Mouse (Mus musculus): Measurements from ENCODE around the gene Mfsd12. TPM values are rescaled to one million over a fixed set of nuclear protein-coding genes. Genes with fewer than 3 reads are reported as not detected.

Gene Mfsd12
- polyA plus RNA-seq, 1 experiment = 33.1 TPM

DNA sequence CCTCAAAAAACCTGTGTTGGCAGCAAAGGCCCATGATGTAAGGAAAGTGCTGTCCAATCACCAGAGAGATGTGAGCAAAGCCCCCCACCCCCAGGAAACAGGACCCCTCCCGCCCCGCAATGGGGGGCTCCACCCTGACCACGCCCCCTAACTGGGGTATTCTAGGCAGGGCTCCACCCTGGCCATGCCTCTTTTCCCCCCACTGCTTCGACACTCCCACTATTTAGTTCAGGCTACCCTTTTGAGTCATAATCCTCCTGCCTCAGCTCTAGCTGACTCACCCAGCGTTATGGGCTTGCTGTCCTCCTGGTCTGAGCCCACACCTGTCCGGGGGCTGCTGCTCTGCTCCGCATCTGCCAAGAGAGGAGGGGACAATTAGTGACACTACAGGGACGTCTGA is 52.0 kb downstream of the Mfsd12 start:
- Histone ChIP-seq H3K27me3 (ENCODE audit: control insufficient read depth, insufficient read depth, low read length) (no peaks in the 10 kb centered on the region), H3K4me3 (ENCODE audit: control insufficient read depth, low read depth, low read length) (peak overlapping the region; percentile 53), H3K36me3 (ENCODE audit: control insufficient read depth, insufficient read depth, low read length) (no peaks in the 10 kb centered on the region), H3K4me1 (ENCODE audit: control insufficient read depth, insufficient read depth, low read length) (peaks cover 22% of the 10 kb centered on the region), H3K27ac (ENCODE audit: control insufficient read depth, insufficient read depth, low read depth, low read length) (no peak overlapping the region)
- TF ChIP-seq CTCF (IDR thresholded peaks at IDR 0.05; ENCODE audit: control insufficient read depth, insufficient read depth, insufficient replicate concordance, low read depth, low read length) (no peak), POLR2A (IDR thresholded peaks at IDR 0.05; ENCODE audit: control insufficient read depth, low read depth, low read length) (no peak)

DNA sequence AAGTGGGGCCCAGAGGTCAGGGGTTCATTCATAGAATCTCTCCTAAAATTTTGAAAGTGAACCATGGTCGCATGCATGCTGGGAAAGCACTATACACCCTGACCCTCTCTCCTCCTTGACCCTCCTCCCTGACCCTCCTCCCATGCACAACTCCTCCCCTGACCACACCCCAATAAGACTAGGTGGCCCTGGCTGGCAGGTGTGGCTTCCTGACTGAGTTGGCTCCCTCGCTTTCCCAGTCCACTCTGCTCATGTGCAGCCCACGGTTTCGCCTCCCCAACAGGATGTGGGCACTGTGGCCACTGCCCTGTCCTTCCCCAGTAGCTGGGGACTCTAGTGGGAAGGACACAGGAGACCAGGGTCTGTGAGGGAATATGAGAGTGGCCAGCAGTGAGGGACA is 53.1 kb downstream of the Mfsd12 start:
- Histone ChIP-seq H3K36me3 (ENCODE audit: control insufficient read depth, insufficient read depth, low read length) (no peaks in the 10 kb centered on the region), H3K4me3 (ENCODE audit: control insufficient read depth, low read depth, low read length) (peak overlapping the region; percentile 53), H3K27ac (ENCODE audit: control insufficient read depth, insufficient read depth, low read depth, low read length) (no peak overlapping the region), H3K27me3 (ENCODE audit: control insufficient read depth, insufficient read depth, low read length) (no peaks in the 10 kb centered on the region), H3K4me1 (ENCODE audit: control insufficient read depth, insufficient read depth, low read length) (peaks cover 26% of the 10 kb centered on the region)
- TF ChIP-seq POLR2A (IDR thresholded peaks at IDR 0.05; ENCODE audit: control insufficient read depth, low read depth, low read length) (no peak), CTCF (IDR thresholded peaks at IDR 0.05; ENCODE audit: control insufficient read depth, insufficient read depth, insufficient replicate concordance, low read depth, low read length) (no peak)

GRCm38 (mm10) chr10:81410981-81411380 is 53.7 kb downstream of the Mfsd12 start:
- TF ChIP-seq CTCF (IDR thresholded peaks at IDR 0.05; ENCODE audit: control insufficient read depth, insufficient read depth, insufficient replicate concordance, low read depth, low read length) = no peak
- TF ChIP-seq POLR2A (IDR thresholded peaks at IDR 0.05; ENCODE audit: control insufficient read depth, low read depth, low read length) = no peak
- Histone ChIP-seq H3K4me3 (ENCODE audit: control insufficient read depth, low read depth, low read length) (no peak overlapping the region), H3K27ac (ENCODE audit: control insufficient read depth, insufficient read depth, low read depth, low read length) (peak overlapping the region; percentile 7; the same call in 1 of the 2 replicates)

DNA sequence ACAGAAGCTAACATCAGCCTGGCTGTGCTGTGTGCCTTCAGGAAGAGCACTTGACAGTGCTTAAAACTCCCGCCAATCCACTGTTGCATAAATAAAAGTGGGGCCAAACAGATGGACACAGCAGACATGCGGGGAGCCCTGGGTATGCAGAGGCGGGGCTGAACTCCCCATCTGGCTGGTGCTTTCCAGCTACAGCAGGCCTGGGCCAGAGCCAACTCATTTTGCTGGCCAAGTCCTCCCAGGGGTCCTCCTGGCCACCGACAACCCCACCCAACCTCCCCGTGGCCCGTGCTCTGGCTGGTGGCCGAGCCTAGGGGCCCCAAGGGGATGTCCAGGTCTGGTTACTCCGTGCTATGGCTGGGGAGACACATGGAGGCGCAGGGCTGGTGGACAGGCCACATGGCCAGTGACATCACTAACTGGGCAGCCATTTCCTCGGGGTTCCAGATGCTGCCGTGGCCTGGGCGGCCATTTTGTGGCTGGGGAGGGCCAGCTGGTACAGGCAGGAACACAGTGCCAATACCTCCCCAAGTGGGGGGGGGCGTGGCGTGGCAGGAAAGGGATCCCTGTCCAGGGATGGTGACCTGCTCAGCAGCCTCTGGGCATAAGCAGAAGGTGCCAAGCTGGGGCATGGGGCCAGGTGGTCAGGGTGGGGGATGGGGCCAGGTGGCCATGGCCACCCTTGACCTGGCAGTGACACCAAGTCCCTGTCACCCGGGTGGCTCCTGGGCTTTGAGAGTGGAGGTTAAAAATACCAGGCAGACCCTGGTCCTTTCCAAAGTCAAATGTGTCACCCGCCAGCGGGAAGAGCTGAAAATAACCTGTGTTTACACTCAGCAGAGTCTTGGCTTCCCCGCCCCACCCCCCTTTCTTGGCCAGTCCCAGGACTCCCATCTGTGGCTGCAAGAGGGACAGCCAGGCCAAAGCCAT is 54.4 kb downstream of the Mfsd12 start:
- Histone ChIP-seq H3K27me3 (ENCODE audit: control insufficient read depth, insufficient read depth, low read length) (no peaks in the 10 kb centered on the region), H3K4me1 (ENCODE audit: control insufficient read depth, insufficient read depth, low read length) (peaks cover 39% of the 10 kb centered on the region), H3K4me3 (ENCODE audit: control insufficient read depth, low read depth, low read length) (no peak overlapping the region), H3K27ac (ENCODE audit: control insufficient read depth, insufficient read depth, low read depth, low read length) (peak overlapping the region; percentile 77), H3K36me3 (ENCODE audit: control insufficient read depth, insufficient read depth, low read length) (no peaks in the 10 kb centered on the region)
- no peak; the same call in 1 of the 2 replicates for TF ChIP-seq POLR2A (IDR thresholded peaks at IDR 0.05; ENCODE audit: control insufficient read depth, low read depth, low read length)
- no peak for TF ChIP-seq CTCF (IDR thresholded peaks at IDR 0.05; ENCODE audit: control insufficient read depth, insufficient read depth, insufficient replicate concordance, low read depth, low read length)

More at GRCm38 (mm10) chr10:81410981-81411380, 53.7 kb downstream of the Mfsd12 start:
- Histone ChIP-seq H3K36me3 (ENCODE audit: control insufficient read depth, insufficient read depth, low read length) (no peaks in the 10 kb centered on the region), H3K27me3 (ENCODE audit: control insufficient read depth, insufficient read depth, low read length) (no peaks in the 10 kb centered on the region), H3K4me1 (ENCODE audit: control insufficient read depth, insufficient read depth, low read length) (peaks cover 32% of the 10 kb centered on the region)

DNA sequence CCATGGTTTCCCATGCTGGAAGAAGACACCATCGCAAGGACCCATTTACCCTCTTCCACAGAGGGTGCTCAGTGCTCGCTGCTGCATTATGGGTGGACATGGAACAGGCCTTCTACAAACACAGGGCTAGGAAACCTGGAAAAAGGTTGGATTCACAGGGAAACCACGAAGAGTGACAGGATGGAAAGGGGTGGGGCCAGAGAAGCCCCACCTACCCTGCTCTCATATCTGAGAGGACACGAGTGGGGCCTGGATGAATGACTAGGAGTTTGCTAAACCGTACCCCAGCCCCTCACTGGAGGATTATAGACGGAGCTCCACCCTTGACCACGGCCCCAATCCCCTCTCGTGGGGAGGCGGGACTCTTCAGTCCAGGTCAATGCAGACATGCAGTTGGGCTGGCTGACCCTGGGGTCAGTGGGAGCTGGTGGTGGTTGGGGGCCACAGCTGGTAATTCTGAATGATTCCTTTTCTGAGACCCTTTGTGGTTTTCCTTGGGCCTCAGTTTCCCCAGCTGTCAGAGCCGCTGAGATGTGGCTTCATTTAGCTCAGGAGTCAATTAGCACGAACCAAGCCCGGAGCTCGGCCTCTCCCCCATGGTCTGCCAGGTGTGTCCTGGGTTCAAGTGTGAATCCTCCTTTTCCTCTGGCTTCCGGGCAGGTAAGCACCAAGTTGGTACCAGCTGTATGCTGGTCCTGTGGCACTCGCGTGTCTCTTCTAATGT is 55.5 kb downstream of the Mfsd12 start:
- Histone ChIP-seq H3K36me3 (ENCODE audit: control insufficient read depth, insufficient read depth, low read length) (no peaks in the 10 kb centered on the region), H3K4me1 (ENCODE audit: control insufficient read depth, insufficient read depth, low read length) (peaks cover 43% of the 10 kb centered on the region), H3K27me3 (ENCODE audit: control insufficient read depth, insufficient read depth, low read length) (no peaks in the 10 kb centered on the region), H3K27ac (ENCODE audit: control insufficient read depth, insufficient read depth, low read depth, low read length) (peak overlapping the region; percentile 77), H3K4me3 (ENCODE audit: control insufficient read depth, low read depth, low read length) (no peak overlapping the region)
- TF ChIP-seq POLR2A (IDR thresholded peaks at IDR 0.05; ENCODE audit: control insufficient read depth, low read depth, low read length) = no peak
- no peak for TF ChIP-seq CTCF (IDR thresholded peaks at IDR 0.05; ENCODE audit: control insufficient read depth, insufficient read depth, insufficient replicate concordance, low read depth, low read length)

GRCm38 (mm10) chr10:81413310-81414261 is 56.3 kb downstream of the Mfsd12 start:
- Histone ChIP-seq H3K27ac (ENCODE audit: control insufficient read depth, insufficient read depth, low read depth, low read length) (peak overlapping the region; percentile 90), H3K4me1 (ENCODE audit: control insufficient read depth, insufficient read depth, low read length) (peaks cover 43% of the 10 kb centered on the region), H3K36me3 (ENCODE audit: control insufficient read depth, insufficient read depth, low read length) (no peaks in the 10 kb centered on the region), H3K27me3 (ENCODE audit: control insufficient read depth, insufficient read depth, low read length) (no peaks in the 10 kb centered on the region), H3K4me3 (ENCODE audit: control insufficient read depth, low read depth, low read length) (no peak overlapping the region)
- 0 out of 2 replicates have a peak, but pooled peaks have one; percentile 9 for TF ChIP-seq POLR2A (IDR thresholded peaks at IDR 0.05; ENCODE audit: control insufficient read depth, low read depth, low read length)
- no peak for TF ChIP-seq CTCF (IDR thresholded peaks at IDR 0.05; ENCODE audit: control insufficient read depth, insufficient read depth, insufficient replicate concordance, low read depth, low read length)
